Mouse (Mus musculus) heart, embryonic 11.5 days (tissue): ENCODE results near the gene Krtdap. TPM values are rescaled to one million over a fixed set of nuclear protein-coding genes. Genes with fewer than 3 reads are reported as not detected.

Source experiments
- ATAC-seq: fragments of 200-750 bp; cut with Nextera tagmentation; replicated peaks from 2 replicates; pipeline ENCODE4 v1.8.0; 2017; ENCODE audit warnings: moderate library complexity; ENCODE audit not compliant: insufficient number of reproducible peaks, low FRiP score, low TSS enrichment
- H3K27ac ChIP-seq: fragments of 300-500 bp; sonication (generic); 2 replicates; pipeline ENCODE4 v1.5.1; 2014; ENCODE audit warnings: mild to moderate bottlenecking, low read depth, low read length
- H3K27me3 ChIP-seq: fragments of 300-500 bp; sonication (generic); 2 replicates; pipeline ENCODE4 v1.6.1; 2014; ENCODE audit warnings: mild to moderate bottlenecking, low read length, mixed read lengths; ENCODE audit not compliant: control insufficient read depth, insufficient read depth
- H3K36me3 ChIP-seq: fragments of 300-500 bp; sonication (generic); 2 replicates; pipeline ENCODE4 v1.6.1; 2014; ENCODE audit warnings: mild to moderate bottlenecking, low read length, moderate library complexity, mixed read lengths; ENCODE audit not compliant: control insufficient read depth, insufficient read depth
- H3K4me1 ChIP-seq: fragments of 300-500 bp; sonication (generic); 2 replicates; pipeline ENCODE4 v1.6.1; 2014; ENCODE audit warnings: low read length; ENCODE audit not compliant: control insufficient read depth, insufficient read depth
- H3K4me2 ChIP-seq: fragments of 300-500 bp; sonication (generic); 2 replicates; pipeline ENCODE4 v1.6.1; 2014; ENCODE audit warnings: mild to moderate bottlenecking, moderate library complexity
- H3K4me3 ChIP-seq: fragments of 300-500 bp; sonication (generic); 2 replicates; pipeline ENCODE4 v1.5.1; 2014; ENCODE audit warnings: low read depth, low read length
- H3K9ac ChIP-seq: fragments of 300-500 bp; sonication (generic); 2 replicates; pipeline ENCODE4 v1.6.1; 2014; ENCODE audit warnings: mild to moderate bottlenecking, low read depth, low read length, moderate library complexity
- H3K9me3 ChIP-seq: fragments of 300-500 bp; sonication (generic); replicated peaks from 2 replicates; pipeline ENCODE4 v1.6.1; 2016; ENCODE audit warnings: low read length; ENCODE audit not compliant: control insufficient read depth
- WGBS: fragments of 180-500 bp; shearing (Covaris S2); extraction: QIAGEN DNeasy Blood & Tissue Kit; methylation state at CpG from one replicate; pipeline ENCODE4 v1.1.7; 2014; ENCODE audit not compliant: insufficient replicate concordance; 5-methylcytosine and 5-hydroxymethylcytosine counted together
- polyA plus RNA-seq: library from polyadenylated mRNA; unstranded; fragments of >200 nt; fragmentation: Nextera tagmentation; extraction: Ambion mirVana; gene quantifications from 2 replicates; pipeline ENCODE4 v1.2.1, GENCODE M21; 2014

The Krtdap gene
- polyA plus RNA-seq, 1 experiment from 2014 or later: not detected

- Histone ChIP-seq H3K9ac (0 out of 2 replicates have a peak overlapping the region, but pooled peaks have one; percentile 16), H3K27me3 (no peaks in the 10 kb centered on the region), H3K4me1 (peaks cover 4% of the 10 kb centered on the region; the same call in 1 of the 2 replicates), H3K27ac (no peak overlapping the region), H3K36me3 (no peaks in the 10 kb centered on the region), H3K4me2 (no peak overlapping the region), H3K4me3 (no peak overlapping the region), H3K9me3 (no peaks in the 10 kb centered on the region)
- 68% methylated on average over 3 of the region's 3 CpGs for WGBS
- ATAC-seq: no peak
Measured at GRCm38 (mm10) chr7:30840306-30840705, 52.6 kb downstream of the Krtdap start.

Other genes starting within 250 kb of the Krtdap start
- gene Hspb6, start 235.7 kb upstream of the Krtdap start, polyA plus RNA-seq: 10.7 and 12.5 TPM in 2 replicates
- 10.3 and 12.7 TPM in 2 replicates for gene Proser3, start 235.6 kb upstream of the Krtdap start, polyA plus RNA-seq
- 33.6 and 34.8 TPM in 2 replicates for gene Lin37, start 228.1 kb upstream of the Krtdap start, polyA plus RNA-seq
- gene U2af1l4, start 224.6 kb upstream of the Krtdap start, polyA plus RNA-seq: 87.6 and 91.2 TPM in 2 replicates
- 5.4 and 5.5 TPM in 2 replicates for gene Gm49396, start 224.6 kb upstream of the Krtdap start, polyA plus RNA-seq
- 102 and 107 TPM in 2 replicates for gene Psenen, start 224.3 kb upstream of the Krtdap start, polyA plus RNA-seq
- 2.3 and 3.2 TPM in 2 replicates for gene Igflr1, start 222.5 kb upstream of the Krtdap start, polyA plus RNA-seq
- gene Kmt2b, start 199.2 kb upstream of the Krtdap start, polyA plus RNA-seq: 7.1 and 8.1 TPM in 2 replicates
- gene Zbtb32, start 189.0 kb upstream of the Krtdap start, polyA plus RNA-seq: 0.14 TPM in 1 of 2 replicates, not detected in the other
- gene Upk1a, start 175.0 kb upstream of the Krtdap start, polyA plus RNA-seq: 0.31 and 0.47 TPM in 2 replicates
- 1,669 and 1,746 TPM in 2 replicates for gene Cox6b1, start 161.7 kb upstream of the Krtdap start, polyA plus RNA-seq
- gene Etv2, start 152.0 kb upstream of the Krtdap start, polyA plus RNA-seq: 2.6 and 3.6 TPM in 2 replicates
- 76.7 and 82.8 TPM in 2 replicates for gene Rbm42, start 137.6 kb upstream of the Krtdap start, polyA plus RNA-seq
- 35.0 and 37.6 TPM in 2 replicates for gene Haus5, start 122.9 kb upstream of the Krtdap start, polyA plus RNA-seq
- not detected in 2 replicates for gene Pmis2, start 116.3 kb upstream of the Krtdap start, polyA plus RNA-seq
- gene 2200002J24Rik, start 89.0 kb upstream of the Krtdap start, polyA plus RNA-seq: 0.70 and 1.6 TPM in 2 replicates
- gene Atp4a, start 75.7 kb upstream of the Krtdap start, polyA plus RNA-seq: 0.17 and 1.4 TPM in 2 replicates
- gene Tmem147, start 58.4 kb upstream of the Krtdap start, polyA plus RNA-seq: 172 and 173 TPM in 2 replicates
- gene Gapdhs, start 44.2 kb upstream of the Krtdap start, polyA plus RNA-seq: 0.25 and 0.36 TPM in 2 replicates
- gene Sbsn, start 36.4 kb upstream of the Krtdap start, polyA plus RNA-seq: 0.49 and 0.56 TPM in 2 replicates
- gene Dmkn, start 24.1 kb upstream of the Krtdap start, polyA plus RNA-seq: 1.1 and 1.2 TPM in 2 replicates
- not detected in 2 replicates for gene Ffar2, start 35.9 kb downstream of the Krtdap start, polyA plus RNA-seq
- gene Ffar3, start 68.3 kb downstream of the Krtdap start, polyA plus RNA-seq: not detected in 2 replicates
- gene Ffar1, start 73.7 kb downstream of the Krtdap start, polyA plus RNA-seq: not detected in 2 replicates
- gene Cd22, start 92.4 kb downstream of the Krtdap start, polyA plus RNA-seq: not detected in 2 replicates
- 0.09 TPM in 1 of 2 replicates, not detected in the other for gene Mag, start 127.0 kb downstream of the Krtdap start, polyA plus RNA-seq
- gene Hamp2, start 136.8 kb downstream of the Krtdap start, polyA plus RNA-seq: not detected in 2 replicates
- not detected in 2 replicates for gene Hamp, start 156.1 kb downstream of the Krtdap start, polyA plus RNA-seq
- 18.8 and 19.6 TPM in 2 replicates for gene Usf2, start 168.9 kb downstream of the Krtdap start, polyA plus RNA-seq
- gene Lsr, start 185.6 kb downstream of the Krtdap start, polyA plus RNA-seq: 11.6 and 14.4 TPM in 2 replicates
- gene Fam187b, start 185.9 kb downstream of the Krtdap start, polyA plus RNA-seq: 0.72 and 0.89 TPM in 2 replicates